Mouse (Mus musculus): ENCODE results near the gene Olfr1414. TPM values are rescaled to one million over a fixed set of nuclear protein-coding genes. Genes with fewer than 3 reads are reported as not detected.
A peak's percentile ranks its signal among the peaks of the same experiment; 100 is the strongest.
"Not testable (repeated sequence)": the region's sequence is repeated elsewhere in the genome, so short reads cannot be mapped to it uniquely, and the experiment has no call there.

Gene Olfr1414
- polyA plus RNA-seq (2012; rRNA removed), result not detected in 2 replicates

- no peak for DNase-seq (ENCODE audit: low read depth)
- TF ChIP-seq POLR2A (IDR thresholded peaks at IDR 0.05; ENCODE audit: borderline replicate concordance, extremely low read depth, insufficient read depth, insufficient read length, poor library complexity, severe bottlenecking) (no peak), CTCF (IDR thresholded peaks at IDR 0.05; ENCODE audit: borderline replicate concordance, extremely low read depth, insufficient read depth, insufficient read length) (no peak)
Measured at GRCm38 (mm10) chr1:92518561-92518960, at the start of gene Olfr1414. Olfr1414 (minus strand) TSS chr1:92518661.

GRCm38 (mm10) chr1:92545929-92546328 is 27.5 kb upstream of the Olfr1414 start:
- no peak for DNase-seq (ENCODE audit: low read depth)
- TF ChIP-seq CTCF (IDR thresholded peaks at IDR 0.05; ENCODE audit: borderline replicate concordance, extremely low read depth, insufficient read depth, insufficient read length), result no peak
- no peak for TF ChIP-seq POLR2A (IDR thresholded peaks at IDR 0.05; ENCODE audit: borderline replicate concordance, extremely low read depth, insufficient read depth, insufficient read length, poor library complexity, severe bottlenecking)

GRCm38 (mm10) chr1:92539071-92539470 is 20.6 kb upstream of the Olfr1414 start:
- TF ChIP-seq POLR2A (IDR thresholded peaks at IDR 0.05; ENCODE audit: borderline replicate concordance, extremely low read depth, insufficient read depth, insufficient read length, poor library complexity, severe bottlenecking) (no peak), CTCF (IDR thresholded peaks at IDR 0.05; ENCODE audit: borderline replicate concordance, extremely low read depth, insufficient read depth, insufficient read length) (no peak)
- DNase-seq (ENCODE audit: low read depth), result peak; percentile 17

- TF ChIP-seq POLR2A (IDR thresholded peaks at IDR 0.05; ENCODE audit: borderline replicate concordance, extremely low read depth, insufficient read depth, insufficient read length, poor library complexity, severe bottlenecking) (no peak), CTCF (IDR thresholded peaks at IDR 0.05; ENCODE audit: borderline replicate concordance, extremely low read depth, insufficient read depth, insufficient read length) (no peak)
Measured at GRCm38 (mm10) chr1:92536972-92537371, 18.5 kb upstream of the Olfr1414 start.

GRCm38 (mm10) chr1:92523764-92524163 is 5.3 kb upstream of the Olfr1414 start:
- TF ChIP-seq POLR2A (IDR thresholded peaks at IDR 0.05; ENCODE audit: borderline replicate concordance, extremely low read depth, insufficient read depth, insufficient read length, poor library complexity, severe bottlenecking) (no peak), CTCF (IDR thresholded peaks at IDR 0.05; ENCODE audit: borderline replicate concordance, extremely low read depth, insufficient read depth, insufficient read length) (no peak)
- peak; percentile 8 for DNase-seq (ENCODE audit: low read depth)

More at GRCm38 (mm10) chr1:92536972-92537371, 18.5 kb upstream of the Olfr1414 start:
- no peak for DNase-seq (ENCODE audit: low read depth)

GRCm38 (mm10) chr1:92521376-92521775 is 2.9 kb upstream of the Olfr1414 start:
- peak; percentile 89 for DNase-seq (ENCODE audit: low read depth)
- TF ChIP-seq POLR2A (IDR thresholded peaks at IDR 0.05; ENCODE audit: borderline replicate concordance, extremely low read depth, insufficient read depth, insufficient read length, poor library complexity, severe bottlenecking) (no peak), CTCF (IDR thresholded peaks at IDR 0.05; ENCODE audit: borderline replicate concordance, extremely low read depth, insufficient read depth, insufficient read length) (peak; percentile 78)

GRCm38 (mm10) chr1:92519046-92519445 is 585 bp upstream of the Olfr1414 start:
- DNase-seq (ENCODE audit: low read depth), result no peak
- no peak for TF ChIP-seq POLR2A (IDR thresholded peaks at IDR 0.05; ENCODE audit: borderline replicate concordance, extremely low read depth, insufficient read depth, insufficient read length, poor library complexity, severe bottlenecking)
- no peak for TF ChIP-seq CTCF (IDR thresholded peaks at IDR 0.05; ENCODE audit: borderline replicate concordance, extremely low read depth, insufficient read depth, insufficient read length)

GRCm38 (mm10) chr1:92515390-92515789 is 3.1 kb downstream of the Olfr1414 start:
- TF ChIP-seq CTCF (IDR thresholded peaks at IDR 0.05; ENCODE audit: borderline replicate concordance, extremely low read depth, insufficient read depth, insufficient read length) (no peak), POLR2A (IDR thresholded peaks at IDR 0.05; ENCODE audit: borderline replicate concordance, extremely low read depth, insufficient read depth, insufficient read length, poor library complexity, severe bottlenecking) (no peak)
- DNase-seq (ENCODE audit: low read depth), result no peak

GRCm38 (mm10) chr1:92511646-92512045 is 6.8 kb downstream of the Olfr1414 start:
- not testable (repeated sequence) for DNase-seq (ENCODE audit: low read depth)

GRCm38 (mm10) chr1:92496001-92496400 is 22.5 kb downstream of the Olfr1414 start, which contains the start of gene Olfr1415:
Olfr1415 (minus strand) TSS chr1:92496101.
- TF ChIP-seq CTCF (IDR thresholded peaks at IDR 0.05; ENCODE audit: borderline replicate concordance, extremely low read depth, insufficient read depth, insufficient read length), result no peak
- no peak for TF ChIP-seq POLR2A (IDR thresholded peaks at IDR 0.05; ENCODE audit: borderline replicate concordance, extremely low read depth, insufficient read depth, insufficient read length, poor library complexity, severe bottlenecking)
- DNase-seq (ENCODE audit: low read depth), result no peak

GRCm38 (mm10) chr1:92485013-92485412 is 33.4 kb downstream of the Olfr1414 start, which contains the start of gene Olfr1416:
Olfr1416 (minus strand) TSS chr1:92485113.
- DNase-seq (ENCODE audit: low read depth), result no peak
- TF ChIP-seq CTCF (IDR thresholded peaks at IDR 0.05; ENCODE audit: borderline replicate concordance, extremely low read depth, insufficient read depth, insufficient read length), result no peak
- TF ChIP-seq POLR2A (IDR thresholded peaks at IDR 0.05; ENCODE audit: borderline replicate concordance, extremely low read depth, insufficient read depth, insufficient read length, poor library complexity, severe bottlenecking), result no peak

- TF ChIP-seq CTCF (IDR thresholded peaks at IDR 0.05; ENCODE audit: borderline replicate concordance, extremely low read depth, insufficient read depth, insufficient read length) (no peak), POLR2A (IDR thresholded peaks at IDR 0.05; ENCODE audit: borderline replicate concordance, extremely low read depth, insufficient read depth, insufficient read length, poor library complexity, severe bottlenecking) (no peak)
- no peak for DNase-seq (ENCODE audit: low read depth)
Measured at GRCm38 (mm10) chr1:92474066-92474578, 44.3 kb downstream of the Olfr1414 start.

Measured in brain, embryonic 14.5 days (tissue).